Mouse (Mus musculus) small intestine, adult 2 months (tissue): Measurements from ENCODE around the gene Sv2a.
A peak's percentile ranks its signal among the peaks of the same experiment; 100 is the strongest.

Experiments
- CTCF ChIP-seq: fragments of 200-500 bp; IDR thresholded peaks from 2 replicates; pipeline ENCODE4 v1.5.1; 2012; ENCODE audit warnings: low read depth, mild to moderate bottlenecking, control low read depth, inconsistent platforms, low read length, moderate library complexity, mixed read lengths; ENCODE audit not compliant: insufficient replicate concordance, insufficient read length; ENCODE audit errors: extremely low read depth
- POLR2A ChIP-seq: fragments of 200-500 bp; IDR thresholded peaks from 2 replicates; pipeline ENCODE4 v1.6.1; 2012; ENCODE audit warnings: low read depth, mild to moderate bottlenecking, control low read depth, inconsistent platforms, low read length, moderate library complexity

GRCm38 (mm10) chr3:96160803-96161516 is 20.0 kb upstream of the Sv2a start:
- TF ChIP-seq CTCF (no peak), POLR2A (peak; percentile 82)
